Mouse (Mus musculus) frontal cortex, adult 2 months (tissue): Measurements from ENCODE around the gene Piwil1. TPM values are rescaled to one million over a fixed set of nuclear protein-coding genes. Genes with fewer than 3 reads are reported as not detected.

Experiments used
- polyA plus RNA-seq: library from polyadenylated mRNA; depleted of rRNA; stranded (reverse); fragments of >200 nt; gene quantifications from 2 replicates; pipeline ENCODE4 v1.2.3, GENCODE M21; 2012; rRNA removed

Piwil1 gene
- polyA plus RNA-seq, 1 experiment: 0.06 TPM

Other genes with a start within 250 kb of the Piwil1 start
- gene Fzd10, start 101.7 kb upstream of the Piwil1 start, polyA plus RNA-seq: 1.3 and 1.8 TPM in 2 replicates